ENCODE assay signal across 11 mouse cellular contexts in the genomic region with DNA sequence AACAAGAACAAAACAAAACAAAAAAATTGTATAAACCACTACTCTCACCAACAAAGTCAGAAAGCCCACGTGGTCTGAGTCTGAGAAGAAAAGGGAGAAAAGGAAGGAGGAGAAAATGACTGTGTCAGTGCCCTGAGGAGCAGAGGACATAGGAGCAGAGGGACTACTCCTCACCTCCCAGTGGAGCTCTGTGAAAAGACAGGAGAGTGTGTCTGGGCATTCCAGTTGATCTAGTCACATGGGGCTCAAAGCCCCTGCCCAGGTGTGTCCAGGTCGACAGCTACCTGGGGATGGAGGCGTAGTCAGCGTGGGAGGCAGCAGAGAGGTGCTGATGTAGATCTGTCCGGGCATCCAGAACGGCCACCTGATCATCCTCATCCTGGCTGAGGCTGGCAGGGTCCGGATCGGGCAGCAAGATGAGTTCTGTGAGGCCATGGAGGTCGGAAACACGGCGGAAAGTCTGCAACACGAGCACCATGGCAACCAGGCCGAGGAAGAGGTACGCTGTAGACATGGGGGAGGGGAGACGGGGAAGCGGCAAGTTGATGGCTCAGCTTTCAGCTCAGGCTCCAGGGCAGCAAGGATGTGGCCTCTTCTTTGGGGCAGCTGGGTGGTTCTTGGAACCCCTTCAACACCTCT. TPM values are rescaled to one million over a fixed set of nuclear protein-coding genes. Genes with fewer than 3 reads are reported as not detected.
A peak's percentile ranks its signal among the peaks of the same experiment; 100 is the strongest.
DNase-seq lines count a peak whose midpoint lies in the region; ATAC-seq and TF ChIP-seq lines count a peak whose summit lies in the region.
"Had no signal": no experiment of that assay in that cellular context is flagged by ENCODE, and none has a peak within 500 bp of the region (broad histone marks: within the 10 kb centered on the region; RNA-seq: fewer than 3 reads in every experiment).

No protein-coding gene starts in this region.

- WGBS in embryonic facial prominence, embryonic 14.5 days, result 9% methylated on average over 16 of the region's 16 CpGs
- 16% methylated on average over 16 of the region's 16 CpGs for WGBS in cerebellum, adult 2 months

- no peaks in the 10 kb centered on the region for H3K27me3 ChIP-seq in testis, adult 2 months (ENCODE audit: control insufficient read depth, insufficient read depth, low read length)
- H3K27me3 ChIP-seq in embryonic facial prominence, embryonic 14.5 days (replicated peaks; ENCODE audit: control insufficient read depth, insufficient read depth, low read length), result no peaks in the 10 kb centered on the region
- H3K27me3 ChIP-seq in cerebellum, adult 2 months (ENCODE audit: control insufficient read depth, insufficient read depth, low read length), result no peaks in the 10 kb centered on the region; the same call in 1 of the 2 replicates
- H3K27me3 ChIP-seq: stomach, embryonic 15.5 days had no signal

- no peak for TF ChIP-seq POLR2A in testis, adult 2 months (IDR thresholded peaks at IDR 0.05; ENCODE audit: control insufficient read depth, low read depth, low read length)
- no peak for TF ChIP-seq POLR2A in cerebellum, adult 2 months (IDR thresholded peaks at IDR 0.05; ENCODE audit: borderline replicate concordance, insufficient read depth, low read length)

- ATAC-seq in embryonic facial prominence, embryonic 14.5 days (ENCODE audit: low read depth), result peak; percentile 65; the same call in 1 of the 2 replicates

- no peak overlapping the region for H3K27ac ChIP-seq in testis, adult 2 months (ENCODE audit: control insufficient read depth, insufficient read depth, low read depth, low read length)
- H3K27ac ChIP-seq in embryonic facial prominence, embryonic 14.5 days (replicated peaks; ENCODE audit: low read depth, low read length), result no peak overlapping the region
- no peak overlapping the region for H3K27ac ChIP-seq in cerebellum, adult 2 months (ENCODE audit: insufficient read depth, low read length)
- H3K27ac ChIP-seq: heart, adult 2 months; stomach, embryonic 15.5 days had no signal

- DNase-seq in testis, postnatal 10 days (ENCODE audit: low spot score), result no peak
- peak; percentile 32 for DNase-seq in embryonic facial prominence, embryonic 14.5 days (ENCODE audit: low spot score)
- peak; percentile 56 for DNase-seq in induced T-regulatory cell, adult 2 months (ENCODE audit: low read depth)
- DNase-seq in retina, embryonic 14.5 days (ENCODE audit: low spot score), result peak; percentile 44
- no peak for DNase-seq in spleen, postnatal 14 days (ENCODE audit: low spot score in 2 of 2)
- DNase-seq in cerebellum, adult 2 months, result no peak
- DNase-seq: cerebellum, postnatal 25 days; heart, adult 2 months; layer of hippocampus, postnatal 36 days had no signal

- H3K9ac ChIP-seq in embryonic facial prominence, embryonic 14.5 days (ENCODE audit: low read depth, low read length), result peak overlapping the region; percentile 14; the same call in 1 of the 2 replicates
- H3K9ac ChIP-seq: stomach, embryonic 15.5 days had no signal

- H3K9me3 ChIP-seq in embryonic facial prominence, embryonic 14.5 days (ENCODE audit: control insufficient read depth, low read length), result peaks cover 3% of the 10 kb centered on the region
- H3K9me3 ChIP-seq: stomach, embryonic 15.5 days had no signal

- H3K4me1 ChIP-seq in testis, adult 2 months (ENCODE audit: control insufficient read depth, insufficient read depth, low read length), result peaks cover 13% of the 10 kb centered on the region
- H3K4me1 ChIP-seq in embryonic facial prominence, embryonic 14.5 days (ENCODE audit: control insufficient read depth, insufficient read depth, low read length), result no peaks in the 10 kb centered on the region
- H3K4me1 ChIP-seq in cerebellum, adult 2 months (ENCODE audit: control insufficient read depth, insufficient read depth, low read length), result no peaks in the 10 kb centered on the region
- H3K4me1 ChIP-seq: stomach, embryonic 15.5 days had no signal

- H3K4me2 ChIP-seq in embryonic facial prominence, embryonic 14.5 days (ENCODE audit: low read depth, low read length), result peak overlapping the region; percentile 31
- H3K4me2 ChIP-seq: stomach, embryonic 15.5 days had no signal

- H3K36me3 ChIP-seq in testis, adult 2 months (ENCODE audit: control insufficient read depth, insufficient read depth, low read length), result no peaks in the 10 kb centered on the region
- H3K36me3 ChIP-seq in embryonic facial prominence, embryonic 14.5 days (ENCODE audit: control insufficient read depth, insufficient read depth, low read length), result no peaks in the 10 kb centered on the region
- H3K36me3 ChIP-seq: stomach, embryonic 15.5 days had no signal

- H3K4me3 ChIP-seq in testis, adult 2 months (ENCODE audit: control insufficient read depth, low read depth, low read length), result peak overlapping the region; percentile 13
- no peak overlapping the region for H3K4me3 ChIP-seq in embryonic facial prominence, embryonic 14.5 days (ENCODE audit: low read depth, low read length)
- H3K4me3 ChIP-seq in cerebellum, adult 2 months (replicated peaks; ENCODE audit: insufficient read depth, low read depth, low read length), result no peak overlapping the region
- H3K4me3 ChIP-seq: heart, adult 2 months; stomach, embryonic 15.5 days had no signal

- no peak for TF ChIP-seq CTCF in testis, adult 2 months (IDR thresholded peaks at IDR 0.05; ENCODE audit: control insufficient read depth, insufficient read depth, insufficient replicate concordance, low read depth, low read length)
- TF ChIP-seq CTCF in cerebellum, adult 2 months (IDR thresholded peaks at IDR 0.05; ENCODE audit: borderline replicate concordance, insufficient read depth, low read depth, low read length), result no peak

RNA-seq across cellular contexts. Expression of a gene that starts 7.4 kb away (rescaled TPM):
- polyA plus RNA-seq in testis, adult 2 months (2012; rRNA removed), result 4.8 and 5.8 TPM in 2 replicates
- 1.4 and 2.2 TPM in 2 replicates for polyA plus RNA-seq in embryonic facial prominence, embryonic 14.5 days (2014; fragmentation: Nextera tagmentation; extraction: Ambion mirVana)
- 0.57 and 0.62 TPM in 2 replicates for polyA plus RNA-seq in cerebellum, adult 2 months (2012; rRNA removed)

RNA-seq across cellular contexts. Expression of a gene that starts 11.0 kb away (rescaled TPM):
- 222 and 254 TPM in 2 replicates for polyA plus RNA-seq in testis, adult 2 months (2012; rRNA removed)
- 0.19 and 0.47 TPM in 2 replicates for polyA plus RNA-seq in embryonic facial prominence, embryonic 14.5 days (2014; fragmentation: Nextera tagmentation; extraction: Ambion mirVana)
- 1.0 and 1.2 TPM in 2 replicates for polyA plus RNA-seq in cerebellum, adult 2 months (2012; rRNA removed)

RNA-seq across cellular contexts. Expression of a gene that starts 13.3 kb away (rescaled TPM):
- polyA plus RNA-seq in testis, adult 2 months (2012; rRNA removed), result 321 and 371 TPM in 2 replicates
- 110 and 122 TPM in 2 replicates for polyA plus RNA-seq in embryonic facial prominence, embryonic 14.5 days (2014; fragmentation: Nextera tagmentation; extraction: Ambion mirVana)
- polyA plus RNA-seq in cerebellum, adult 2 months (2012; rRNA removed), result 131 and 143 TPM in 2 replicates

RNA-seq across cellular contexts. Expression of a gene that starts 23.4 kb away (rescaled TPM):
- polyA plus RNA-seq in testis, adult 2 months (2012; rRNA removed), result 0.15 and 0.29 TPM in 2 replicates
- polyA plus RNA-seq in embryonic facial prominence, embryonic 14.5 days (2014; fragmentation: Nextera tagmentation; extraction: Ambion mirVana), result 1.9 and 4.3 TPM in 2 replicates
- 0.38 and 0.48 TPM in 2 replicates for polyA plus RNA-seq in cerebellum, adult 2 months (2012; rRNA removed)

RNA-seq across cellular contexts. Expression of a gene that starts 44.4 kb away (rescaled TPM):
- 362 and 383 TPM in 2 replicates for polyA plus RNA-seq in testis, adult 2 months (2012; rRNA removed)
- polyA plus RNA-seq in embryonic facial prominence, embryonic 14.5 days (2014; fragmentation: Nextera tagmentation; extraction: Ambion mirVana), result 244 and 264 TPM in 2 replicates
- polyA plus RNA-seq in cerebellum, adult 2 months (2012; rRNA removed), result 239 and 249 TPM in 2 replicates

Comparison
In these comparisons a context has a peak if more than half of its experiments do, and no peak if none do; other contexts are left out.
1. DNase-seq: peak in embryonic facial prominence, embryonic 14.5 days (single experiment), induced T-regulatory cell, adult 2 months (single experiment) and retina, embryonic 14.5 days (single experiment); none in testis, postnatal 10 days (single experiment), spleen, postnatal 14 days (0 of 2) and cerebellum, adult 2 months (0 of 2).
2. RNA of a gene that starts 11.0 kb away (polyA plus RNA-seq): 222 to 254 TPM in testis, adult 2 months; 1.0 to 1.2 TPM in cerebellum, adult 2 months and 0.19 to 0.47 TPM in embryonic facial prominence, embryonic 14.5 days; every median in the first group is over 100 times any median in the second.